Mouse (Mus musculus): ENCODE measurements around the gene Relt. TPM values are rescaled to one million over a fixed set of nuclear protein-coding genes. Genes with fewer than 3 reads are reported as not detected.

The Relt gene
- polyA plus RNA-seq, 1 experiment from 2014 or later, result 4.2 TPM

DNA sequence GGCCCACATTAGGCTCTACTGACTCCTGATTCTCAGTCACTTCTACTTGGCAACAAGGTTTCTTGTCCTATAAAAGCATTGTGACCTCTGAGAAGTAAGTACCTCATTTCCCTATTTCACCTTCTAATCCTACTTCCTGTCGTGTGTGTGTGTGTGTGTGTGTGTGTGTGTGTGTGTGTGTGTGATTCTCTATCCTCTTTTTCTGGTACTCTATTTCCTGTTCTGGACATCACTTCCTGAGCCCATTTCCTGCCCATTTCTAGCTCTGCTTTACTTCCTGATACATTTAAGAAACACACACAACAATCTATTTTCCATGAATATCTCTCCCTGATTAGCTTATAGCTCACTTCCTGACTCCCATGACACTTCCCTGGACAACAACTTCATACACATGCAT, 12.6 kb upstream of the Relt start:
- Histone ChIP-seq H3K36me3 (peaks cover 94% of the 10 kb centered on the region), H3K4me2 (replicated peaks) (no peak overlapping the region), H3K9me3 (replicated peaks) (no peaks in the 10 kb centered on the region), H3K27me3 (no peaks in the 10 kb centered on the region), H3K9ac (no peak overlapping the region), H3K4me3 (replicated peaks) (no peak overlapping the region), H3K4me1 (0 out of 2 replicates have a peak, but pooled peaks cover 4% of the 10 kb centered on the region), H3K27ac (replicated peaks) (peak overlapping the region; percentile 48; the same call in 1 of the 2 replicates)
- ATAC-seq (ENCODE audit: insufficient number of reproducible peaks, low FRiP score, low TSS enrichment, low read depth), result no peak
- 77% methylated on average over 1 of the region's 1 CpGs for WGBS

DNA sequence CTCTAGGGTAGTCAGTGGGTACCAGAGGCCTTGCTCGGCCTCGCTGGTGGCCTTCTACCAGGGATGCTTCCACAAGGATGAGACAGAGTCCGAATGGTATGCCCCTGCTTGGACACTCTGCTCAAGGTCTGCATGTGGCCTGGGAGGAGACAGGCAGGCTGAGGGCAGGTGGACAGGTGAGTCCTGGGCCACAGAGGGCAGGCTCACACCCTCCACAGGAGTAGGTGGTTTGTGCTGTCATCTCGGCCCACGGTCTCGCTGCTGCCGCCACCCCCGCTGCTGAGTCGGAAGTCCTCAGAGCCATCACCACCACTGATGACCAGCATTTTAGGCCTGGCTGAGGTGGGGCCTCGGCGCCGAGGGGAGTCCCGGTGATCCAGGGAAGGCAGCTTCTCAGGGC, 10.0 kb upstream of the Relt start:
- H3K27ac ChIP-seq (replicated peaks), result no peak overlapping the region
- no peak overlapping the region for H3K4me3 ChIP-seq (replicated peaks)
- no peaks in the 10 kb centered on the region for H3K4me1 ChIP-seq
- no peaks in the 10 kb centered on the region for H3K27me3 ChIP-seq
- WGBS, result 94% methylated on average over 13 of the region's 13 CpGs
- ATAC-seq (ENCODE audit: insufficient number of reproducible peaks, low FRiP score, low TSS enrichment, low read depth), result no peak
- no peak overlapping the region for H3K9ac ChIP-seq
- H3K9me3 ChIP-seq (replicated peaks), result no peaks in the 10 kb centered on the region
- H3K36me3 ChIP-seq, result peaks cover 74% of the 10 kb centered on the region
- no peak overlapping the region for H3K4me2 ChIP-seq (replicated peaks)

DNA sequence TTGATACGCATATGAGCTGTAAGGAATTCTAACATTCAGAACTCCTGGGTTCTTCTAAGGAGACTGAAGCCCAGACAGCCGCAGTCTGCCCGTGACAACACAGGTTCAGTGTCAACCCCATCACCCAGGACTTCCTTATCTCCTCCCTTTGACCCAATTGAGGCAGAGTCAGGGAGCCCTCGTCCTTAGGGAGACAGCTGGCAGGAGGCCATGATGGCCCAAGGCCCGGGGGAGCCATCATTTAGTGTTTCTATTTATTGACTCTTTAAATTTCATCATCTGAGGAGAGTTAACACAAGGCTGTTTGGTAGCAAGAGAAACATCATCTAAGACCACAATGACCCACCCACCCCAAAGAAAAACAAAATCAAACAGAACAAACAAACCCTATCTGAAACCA, 8.6 kb upstream of the Relt start:
- peaks cover 61% of the 10 kb centered on the region for H3K36me3 ChIP-seq
- no peaks in the 10 kb centered on the region for H3K9me3 ChIP-seq (replicated peaks)
- no peak overlapping the region for H3K9ac ChIP-seq
- no peak for ATAC-seq (ENCODE audit: insufficient number of reproducible peaks, low FRiP score, low TSS enrichment, low read depth)
- no peak overlapping the region for H3K4me3 ChIP-seq (replicated peaks)
- H3K27me3 ChIP-seq, result no peaks in the 10 kb centered on the region
- 80% methylated on average over 5 of the region's 5 CpGs for WGBS
- no peak overlapping the region for H3K27ac ChIP-seq (replicated peaks)
- no peak overlapping the region for H3K4me2 ChIP-seq (replicated peaks)
- 0 out of 2 replicates have a peak, but pooled peaks cover 6% of the 10 kb centered on the region for H3K4me1 ChIP-seq

DNA sequence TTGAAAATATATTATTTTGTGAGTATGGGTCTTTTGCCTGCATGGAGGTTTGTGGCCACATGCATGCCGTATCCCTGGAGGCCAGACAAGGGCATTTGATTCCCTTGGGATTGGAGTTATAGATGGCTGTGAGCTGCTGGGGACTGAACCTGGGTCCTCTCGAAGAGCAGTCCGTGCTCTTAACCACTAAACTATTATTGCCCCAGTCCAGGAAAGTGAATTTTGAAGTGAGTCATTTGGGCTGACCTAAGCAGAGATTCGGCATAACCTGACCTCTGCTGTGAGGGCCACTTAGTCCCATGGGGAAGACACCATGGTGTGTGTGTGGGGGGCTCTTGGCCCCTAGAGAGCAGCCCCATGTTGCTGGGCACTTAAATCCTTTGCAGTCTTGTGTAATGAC, 8.1 kb upstream of the Relt start:
- ATAC-seq (ENCODE audit: insufficient number of reproducible peaks, low FRiP score, low TSS enrichment, low read depth), result no peak
- Histone ChIP-seq H3K4me1 (0 out of 2 replicates have a peak, but pooled peaks cover 6% of the 10 kb centered on the region), H3K9ac (no peak overlapping the region), H3K9me3 (replicated peaks) (no peaks in the 10 kb centered on the region), H3K4me3 (replicated peaks) (no peak overlapping the region), H3K27me3 (no peaks in the 10 kb centered on the region), H3K27ac (replicated peaks) (no peak overlapping the region), H3K36me3 (peaks cover 56% of the 10 kb centered on the region), H3K4me2 (replicated peaks) (no peak overlapping the region)
- WGBS, result 90% methylated on average over 4 of the region's 4 CpGs

DNA sequence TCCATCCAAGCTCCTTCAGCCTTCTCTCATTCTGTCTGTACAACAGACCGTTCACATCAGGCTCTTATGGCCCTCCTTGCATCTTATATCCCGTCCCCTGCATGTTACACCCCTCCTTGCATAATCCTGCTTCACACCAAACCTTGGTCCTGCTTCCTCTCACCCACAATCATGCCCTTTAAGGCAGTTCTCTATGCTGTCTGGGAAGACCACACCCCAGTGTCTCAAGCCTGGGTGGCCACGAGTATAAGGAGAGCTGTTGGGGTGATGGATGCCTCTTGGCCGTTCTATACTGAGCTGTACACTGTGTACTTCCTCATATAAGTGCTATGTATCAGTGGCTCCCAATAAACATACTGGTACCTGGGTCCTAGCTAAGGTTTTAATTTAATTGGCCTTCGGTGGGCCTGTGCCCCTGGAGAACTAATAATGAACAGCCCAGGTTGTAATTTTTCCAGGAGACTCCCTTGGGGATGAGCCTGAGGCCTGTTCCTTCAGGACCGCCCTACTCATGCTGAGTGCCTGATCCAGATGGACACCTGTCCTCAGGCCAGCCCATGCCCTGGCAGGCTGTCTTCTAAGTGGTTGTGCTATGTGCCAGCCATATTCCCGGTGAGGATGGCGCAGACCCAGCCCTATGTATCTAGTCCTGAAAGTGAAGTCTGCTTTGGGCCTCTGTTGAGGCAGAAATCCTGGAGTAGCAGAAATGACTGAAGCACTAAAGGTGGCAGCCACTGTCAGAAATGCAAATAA, 6.8 kb upstream of the Relt start:
- Histone ChIP-seq H3K27me3 (no peaks in the 10 kb centered on the region), H3K4me1 (0 out of 2 replicates have a peak, but pooled peaks cover 6% of the 10 kb centered on the region), H3K4me3 (replicated peaks) (no peak overlapping the region), H3K9me3 (replicated peaks) (no peaks in the 10 kb centered on the region), H3K9ac (no peak overlapping the region), H3K27ac (replicated peaks) (no peak overlapping the region), H3K4me2 (replicated peaks) (no peak overlapping the region), H3K36me3 (peaks cover 46% of the 10 kb centered on the region)
- WGBS, result 79% methylated on average over 8 of the region's 8 CpGs
- ATAC-seq (ENCODE audit: insufficient number of reproducible peaks, low FRiP score, low TSS enrichment, low read depth), result no peak

DNA sequence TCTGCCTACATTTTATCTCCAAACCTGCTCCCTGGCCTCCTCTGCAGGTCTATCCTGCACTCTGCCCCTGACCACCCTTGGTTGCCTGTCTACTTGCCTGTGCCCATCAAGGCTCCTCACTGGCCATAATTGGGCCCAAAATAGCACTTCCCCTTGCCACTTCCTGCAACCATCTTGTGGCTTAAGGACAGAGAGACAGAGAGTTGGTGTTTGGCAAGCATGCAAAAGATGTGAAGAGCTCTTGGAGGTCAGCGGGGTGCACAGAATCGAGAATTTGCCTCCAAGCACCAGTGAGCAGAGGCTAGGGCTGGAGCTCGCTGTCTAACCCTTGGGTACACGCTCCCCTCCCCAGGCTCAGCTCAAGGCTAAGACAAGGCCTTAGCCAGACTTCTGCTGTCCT, 5.3 kb upstream of the Relt start:
- Histone ChIP-seq H3K4me3 (replicated peaks) (no peak overlapping the region), H3K36me3 (peaks cover 32% of the 10 kb centered on the region), H3K9ac (no peak overlapping the region), H3K9me3 (replicated peaks) (no peaks in the 10 kb centered on the region), H3K4me2 (replicated peaks) (no peak overlapping the region), H3K27me3 (no peaks in the 10 kb centered on the region), H3K4me1 (0 out of 2 replicates have a peak, but pooled peaks cover 6% of the 10 kb centered on the region), H3K27ac (replicated peaks) (no peak overlapping the region; the same call in 1 of the 2 replicates)
- ATAC-seq (ENCODE audit: insufficient number of reproducible peaks, low FRiP score, low TSS enrichment, low read depth), result no peak
- 51% methylated on average over 4 of the region's 4 CpGs for WGBS

DNA sequence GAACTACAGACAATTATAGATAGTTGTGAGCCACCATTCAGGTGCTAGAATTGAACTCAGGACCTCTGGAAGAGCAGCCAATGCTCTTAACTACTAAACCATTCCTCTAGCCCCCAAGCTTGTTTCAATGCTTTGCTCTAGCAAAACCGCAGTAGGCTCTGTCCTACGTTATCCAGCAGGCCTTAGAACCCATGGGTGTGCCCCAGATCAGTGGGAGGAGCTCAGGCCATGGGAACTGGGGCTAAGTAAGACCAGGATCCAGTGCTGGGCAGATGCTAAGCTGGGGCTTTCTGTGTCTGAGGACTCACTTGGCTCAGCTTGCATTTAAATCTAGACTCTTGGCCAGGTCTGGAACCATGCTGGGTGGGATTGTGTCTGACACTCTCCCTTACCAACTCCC, 4.3 kb upstream of the Relt start:
- Histone ChIP-seq H3K36me3 (peaks cover 22% of the 10 kb centered on the region), H3K9ac (no peak overlapping the region), H3K4me3 (replicated peaks) (no peak overlapping the region), H3K27me3 (no peaks in the 10 kb centered on the region), H3K4me2 (replicated peaks) (no peak overlapping the region), H3K9me3 (replicated peaks) (no peaks in the 10 kb centered on the region), H3K27ac (replicated peaks) (no peak overlapping the region), H3K4me1 (0 out of 2 replicates have a peak, but pooled peaks cover 8% of the 10 kb centered on the region)
- no peak for ATAC-seq (ENCODE audit: insufficient number of reproducible peaks, low FRiP score, low TSS enrichment, low read depth)
- WGBS, result 45% methylated on average over 2 of the region's 2 CpGs

DNA sequence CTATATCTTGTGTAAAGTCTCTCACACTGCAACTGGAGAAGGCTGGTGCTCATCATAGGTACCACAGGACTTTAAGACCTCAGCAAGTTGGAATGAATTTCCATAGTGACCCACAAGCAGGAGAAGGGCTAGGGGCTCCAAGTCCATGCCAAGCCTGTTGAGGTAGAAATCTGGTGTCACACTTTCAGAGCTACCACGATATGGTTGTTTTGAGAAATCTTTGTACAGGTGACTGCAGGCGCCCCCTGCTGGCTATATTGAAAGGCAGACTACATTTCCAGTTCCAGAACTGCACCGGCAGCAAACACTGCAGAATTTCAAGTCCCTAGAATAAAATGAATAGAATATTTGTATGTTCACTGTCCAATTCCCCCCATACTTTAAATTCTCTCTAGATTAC, 3.4 kb upstream of the Relt start:
- Histone ChIP-seq H3K9ac (no peak overlapping the region), H3K4me1 (0 out of 2 replicates have a peak, but pooled peaks cover 15% of the 10 kb centered on the region), H3K27ac (replicated peaks) (no peak overlapping the region), H3K27me3 (no peaks in the 10 kb centered on the region), H3K4me2 (replicated peaks) (no peak overlapping the region), H3K9me3 (replicated peaks) (no peaks in the 10 kb centered on the region), H3K4me3 (replicated peaks) (no peak overlapping the region), H3K36me3 (0 out of 2 replicates have a peak, but pooled peaks cover 13% of the 10 kb centered on the region)
- WGBS, result 10% methylated on average over 3 of the region's 3 CpGs
- no peak for ATAC-seq (ENCODE audit: insufficient number of reproducible peaks, low FRiP score, low TSS enrichment, low read depth)

DNA sequence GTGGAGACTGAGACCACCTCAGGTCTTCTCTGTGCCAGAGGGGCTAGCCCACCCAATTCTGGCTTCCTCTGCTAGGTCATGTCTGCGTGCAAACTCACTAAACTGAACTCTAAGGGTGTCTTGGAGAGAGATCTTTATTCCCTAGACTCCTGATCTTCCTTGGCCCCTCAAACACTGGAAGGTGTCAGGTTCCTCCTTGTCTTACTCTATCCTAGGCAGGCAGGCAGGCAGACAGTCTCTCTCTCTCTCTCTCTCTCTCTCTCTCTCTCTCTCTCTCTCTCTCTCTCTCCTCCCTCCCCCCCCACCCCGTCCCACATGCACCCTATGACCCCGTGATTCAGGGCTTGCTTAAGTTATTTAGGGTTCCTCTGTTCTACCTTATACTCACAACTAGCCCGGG, 893 bp downstream of the Relt start:
- Histone ChIP-seq H3K27ac (replicated peaks) (0 out of 2 replicates have a peak overlapping the region, but pooled peaks have one; percentile 80), H3K9me3 (replicated peaks) (no peaks in the 10 kb centered on the region), H3K4me2 (replicated peaks) (peak overlapping the region; percentile 96), H3K4me3 (replicated peaks) (peak overlapping the region; percentile 71), H3K27me3 (no peaks in the 10 kb centered on the region), H3K9ac (peak overlapping the region; percentile 74; the same call in 1 of the 2 replicates), H3K36me3 (no peaks in the 10 kb centered on the region), H3K4me1 (peaks cover 29% of the 10 kb centered on the region)
- WGBS, result 6% methylated on average over 4 of the region's 4 CpGs
- no peak for ATAC-seq (ENCODE audit: insufficient number of reproducible peaks, low FRiP score, low TSS enrichment, low read depth)

DNA sequence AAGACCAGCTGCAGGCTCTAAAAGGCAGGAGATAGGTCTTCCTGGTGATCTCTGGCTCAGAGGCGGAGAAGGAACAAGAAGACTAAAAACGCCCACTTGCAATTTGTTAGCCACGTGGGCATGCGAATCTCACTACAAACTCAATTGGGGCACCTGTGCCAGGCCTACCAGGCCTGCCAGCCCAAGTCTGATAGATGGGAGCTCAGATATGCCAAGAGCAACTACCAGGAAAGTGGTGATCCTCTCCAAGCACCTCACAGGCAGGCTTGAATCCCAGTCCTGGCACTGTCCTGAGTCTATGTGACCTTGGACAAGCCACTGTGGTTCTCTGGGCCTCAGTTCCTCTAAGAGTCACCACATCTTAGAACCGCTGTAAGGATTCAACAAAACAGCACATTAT, 2.0 kb downstream of the Relt start:
- Histone ChIP-seq H3K27ac (replicated peaks) (no peak overlapping the region), H3K4me2 (replicated peaks) (no peak overlapping the region), H3K4me1 (peaks cover 33% of the 10 kb centered on the region), H3K4me3 (replicated peaks) (no peak overlapping the region), H3K27me3 (no peaks in the 10 kb centered on the region), H3K36me3 (no peaks in the 10 kb centered on the region), H3K9ac (no peak overlapping the region), H3K9me3 (replicated peaks) (no peaks in the 10 kb centered on the region)
- no peak for ATAC-seq (ENCODE audit: insufficient number of reproducible peaks, low FRiP score, low TSS enrichment, low read depth)
- WGBS, result 93% methylated on average over 5 of the region's 5 CpGs

DNA sequence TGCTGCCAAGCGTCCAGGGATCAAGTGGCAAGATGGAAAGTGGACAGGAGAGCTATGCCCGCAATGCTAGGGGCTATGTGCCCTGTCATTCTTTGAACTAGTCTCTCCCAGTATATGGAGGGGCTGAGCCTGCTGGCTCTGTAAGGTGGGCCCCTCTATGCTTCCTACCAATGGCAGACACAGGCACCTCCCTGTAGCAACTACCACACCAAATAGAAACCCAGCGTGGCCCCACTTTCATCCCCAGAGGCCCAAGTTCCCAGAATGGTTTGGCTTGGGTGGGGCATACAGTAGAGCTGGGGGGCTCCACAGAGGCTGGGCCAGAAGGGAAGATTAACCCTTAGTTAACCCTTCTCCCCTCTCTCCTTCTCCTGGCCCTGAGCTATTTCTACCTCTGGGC, 2.8 kb downstream of the Relt start:
- H3K4me2 ChIP-seq (replicated peaks), result no peak overlapping the region
- H3K27ac ChIP-seq (replicated peaks), result no peak overlapping the region
- H3K9me3 ChIP-seq (replicated peaks), result no peaks in the 10 kb centered on the region
- H3K4me3 ChIP-seq (replicated peaks), result no peak overlapping the region
- no peak for ATAC-seq (ENCODE audit: insufficient number of reproducible peaks, low FRiP score, low TSS enrichment, low read depth)
- no peak overlapping the region for H3K9ac ChIP-seq
- H3K27me3 ChIP-seq, result no peaks in the 10 kb centered on the region
- H3K4me1 ChIP-seq, result peaks cover 41% of the 10 kb centered on the region
- WGBS, result 68% methylated on average over 3 of the region's 3 CpGs
- no peaks in the 10 kb centered on the region for H3K36me3 ChIP-seq

Measured in embryonic facial prominence, embryonic 15.5 days (tissue).